Mouse (Mus musculus) kidney, postnatal 0 days (tissue): ENCODE measurements around the gene Bub1b. TPM values are rescaled to one million over a fixed set of nuclear protein-coding genes. Genes with fewer than 3 reads are reported as not detected.

Experiments used
- ATAC-seq: fragments of 200-750 bp; cut with Nextera tagmentation; replicated peaks from 2 replicates; pipeline ENCODE4 v1.8.0; 2017; ENCODE audit warnings: low read depth, moderate number of reproducible peaks, moderate TSS enrichment, moderate library complexity; ENCODE audit not compliant: low FRiP score
- DNase-seq: peaks from one replicate; pipeline ENCODE4 v3.0.0-alpha.2; 2016; ENCODE audit warnings: low spot score
- H3K27ac ChIP-seq: fragments of 300-500 bp; sonication (generic); 2 replicates; pipeline ENCODE4 v1.5.1; 2014; ENCODE audit warnings: mild to moderate bottlenecking
- H3K27me3 ChIP-seq: fragments of 300-500 bp; sonication (generic); 2 replicates; pipeline ENCODE4 v1.6.1; 2014; ENCODE audit warnings: low read length, mixed read lengths; ENCODE audit not compliant: insufficient read depth
- H3K36me3 ChIP-seq: fragments of 300-500 bp; sonication (generic); 2 replicates; pipeline ENCODE4 v1.6.1; 2014; ENCODE audit warnings: low read length, mixed read lengths; ENCODE audit not compliant: insufficient read depth
- H3K4me1 ChIP-seq: fragments of 300-500 bp; sonication (generic); replicated peaks from 2 replicates; pipeline ENCODE4 v1.6.1; 2014; ENCODE audit warnings: antibody characterized with exemption, low read length, mixed read lengths; ENCODE audit not compliant: insufficient read depth
- H3K4me2 ChIP-seq: fragments of 300-500 bp; sonication (generic); 2 replicates; pipeline ENCODE4 v1.6.1; 2014; ENCODE audit warnings: mild to moderate bottlenecking, low read length, moderate library complexity, mixed read lengths
- H3K4me3 ChIP-seq: fragments of 300-500 bp; sonication (generic); replicated peaks from 2 replicates; pipeline ENCODE4 v1.5.1; 2014; ENCODE audit warnings: low read depth, low read length
- H3K9ac ChIP-seq: fragments of 300-500 bp; sonication (generic); 2 replicates; pipeline ENCODE4 v1.6.1; 2014; ENCODE audit warnings: low read depth, low read length
- H3K9me3 ChIP-seq: fragments of 300-500 bp; sonication (generic); replicated peaks from 2 replicates; pipeline ENCODE4 v1.6.1; 2016; ENCODE audit warnings: low read length, inconsistent platforms, mixed read lengths
- CTCF ChIP-seq: IDR thresholded peaks from 2 replicates; pipeline ENCODE4 v1.5.1; 2016; ENCODE audit warnings: antibody characterized with exemption, low read depth, mild to moderate bottlenecking, moderate library complexity
- WGBS: fragments of 180-500 bp; shearing (Covaris S2); extraction: QIAGEN DNeasy Blood & Tissue Kit; methylation state at CpG from one replicate; pipeline ENCODE4 v1.1.7; 2014; 5-methylcytosine and 5-hydroxymethylcytosine counted together
- polyA plus RNA-seq: library from polyadenylated mRNA; unstranded; fragments of >200 nt; fragmentation: Nextera tagmentation; extraction: Ambion mirVana; gene quantifications from 2 replicates; pipeline ENCODE4 v1.2.1, GENCODE M21; 2015

The Bub1b gene
- polyA plus RNA-seq, 1 experiment from 2014 or later = 28.7 TPM

- peak within 1 kb of the TSS; percentile 36 for H3K4me3 ChIP-seq
- H3K4me1 ChIP-seq = 0 out of 2 replicates have a peak, but pooled peaks cover 5% of the 10 kb centered on the region
- ATAC-seq = peak; percentile 23
- no peaks in the 10 kb centered on the region for H3K9me3 ChIP-seq
- no peak for TF ChIP-seq CTCF
- DNase-seq = no peak
- H3K36me3 ChIP-seq = no peaks in the 10 kb centered on the region
- 3% methylated on average over 37 of the region's 37 CpGs for whole genome bisulfite sequencing
- no peak within 1 kb of the TSS for H3K27ac ChIP-seq
- peak within 1 kb of the TSS; percentile 41; the same call in 1 of the 2 replicates for H3K9ac ChIP-seq
- peak within 1 kb of the TSS; percentile 72 for H3K4me2 ChIP-seq
- H3K27me3 ChIP-seq = peaks cover 7% of the 10 kb centered on the region
Observed at GRCm38 (mm10) chr2:118662902-118663803, 65.1 kb downstream of the Bub1b start, which contains the start of gene Pak6. TSS of gene Pak6 (plus strand) at chr2:118663303.

- 61% methylated on average over 19 of the region's 19 CpGs for WGBS
- Histone ChIP-seq H3K9ac (peak overlapping the region; percentile 41; the same call in 1 of the 2 replicates), H3K27me3 (peaks cover 7% of the 10 kb centered on the region), H3K4me3 (peak overlapping the region; percentile 36), H3K36me3 (no peaks in the 10 kb centered on the region), H3K9me3 (no peaks in the 10 kb centered on the region), H3K4me1 (0 out of 2 replicates have a peak, but pooled peaks cover 5% of the 10 kb centered on the region), H3K27ac (no peak overlapping the region), H3K4me2 (peak overlapping the region; percentile 72)
- no peak for DNase-seq
- 0 out of 2 replicates have a peak, but pooled peaks have one; percentile 30 for ATAC-seq
- TF ChIP-seq CTCF = no peak
Observed at GRCm38 (mm10) chr2:118663804-118664766, 66.1 kb downstream of the Bub1b start.

- H3K4me1 ChIP-seq = 0 out of 2 replicates have a peak, but pooled peaks cover 5% of the 10 kb centered on the region
- no peaks in the 10 kb centered on the region for H3K9me3 ChIP-seq
- H3K4me2 ChIP-seq = no peak overlapping the region
- TF ChIP-seq CTCF = no peak
- H3K4me3 ChIP-seq = no peak overlapping the region
- no peak for ATAC-seq
- no peak for DNase-seq
- 56% methylated on average over 3 of the region's 3 CpGs for WGBS
- no peak overlapping the region for H3K27ac ChIP-seq
- H3K9ac ChIP-seq = no peak overlapping the region
- no peaks in the 10 kb centered on the region for H3K36me3 ChIP-seq
- H3K27me3 ChIP-seq = peaks cover 7% of the 10 kb centered on the region
Observed at GRCm38 (mm10) chr2:118664975-118665516, 67.0 kb downstream of the Bub1b start.

GRCm38 (mm10) chr2:118665616-118666015 is 67.6 kb downstream of the Bub1b start:
- 71% methylated on average over 4 of the region's 4 CpGs for WGBS
- no peak overlapping the region for H3K4me2 ChIP-seq
- peaks cover 7% of the 10 kb centered on the region for H3K27me3 ChIP-seq
- H3K4me1 ChIP-seq = 0 out of 2 replicates have a peak, but pooled peaks cover 5% of the 10 kb centered on the region
- H3K9ac ChIP-seq = no peak overlapping the region
- H3K27ac ChIP-seq = no peak overlapping the region
- no peak overlapping the region for H3K4me3 ChIP-seq
- H3K9me3 ChIP-seq = no peaks in the 10 kb centered on the region
- ATAC-seq (no peak), DNase-seq (no peak)
- no peak for TF ChIP-seq CTCF
- H3K36me3 ChIP-seq = no peaks in the 10 kb centered on the region

- 78% methylated on average over 5 of the region's 5 CpGs for WGBS
- Histone ChIP-seq H3K9me3 (no peaks in the 10 kb centered on the region), H3K36me3 (no peaks in the 10 kb centered on the region), H3K27me3 (peaks cover 3% of the 10 kb centered on the region), H3K4me3 (no peak overlapping the region), H3K4me2 (no peak overlapping the region), H3K4me1 (0 out of 2 replicates have a peak, but pooled peaks cover 5% of the 10 kb centered on the region), H3K27ac (no peak overlapping the region), H3K9ac (no peak overlapping the region)
- TF ChIP-seq CTCF = no peak
- DNase-seq (no peak), ATAC-seq (no peak)
Observed at GRCm38 (mm10) chr2:118667181-118667580, 69.2 kb downstream of the Bub1b start.
